Mouse (Mus musculus): Measurements from ENCODE around the gene Rspo4. TPM values are rescaled to one million over a fixed set of nuclear protein-coding genes. Genes with fewer than 3 reads are reported as not detected.

Rspo4 gene
- polyA plus RNA-seq (2017; shearing (Covaris generic)), result not detected

GRCm38 (mm10) chr2:151842648-151843226, at the start of gene Rspo4:
TSS of gene Rspo4 (plus strand) at chr2:151842927.

DNA sequence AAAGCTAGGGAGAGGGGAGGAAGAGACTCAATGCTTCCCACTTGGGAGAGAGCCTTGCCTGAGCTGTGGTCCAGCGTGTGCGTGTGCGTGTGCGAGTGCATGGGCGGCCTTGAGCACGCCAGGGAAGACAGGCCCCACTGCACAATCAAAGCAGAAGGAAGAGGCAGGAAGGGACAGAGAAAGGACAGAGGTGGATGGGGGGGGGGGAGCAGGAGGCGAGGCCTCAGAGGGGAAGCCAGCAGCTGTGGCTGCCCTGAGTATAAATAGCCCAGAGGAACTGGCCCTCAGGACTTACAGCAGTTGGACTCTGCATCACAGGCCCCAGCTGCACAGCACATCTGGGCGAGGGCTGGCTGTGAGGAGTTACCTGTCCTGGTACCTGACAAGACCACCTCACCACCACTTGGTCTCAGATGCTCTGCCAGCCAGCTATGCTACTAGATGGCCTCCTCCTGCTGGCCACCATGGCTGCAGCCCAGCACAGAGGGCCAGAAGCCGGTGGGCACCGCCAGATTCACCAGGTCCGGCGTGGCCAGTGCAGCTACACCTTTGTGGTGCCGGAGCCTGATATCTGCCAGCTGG, 68.3 kb downstream of the Rspo4 start, which contains the start of gene Angpt4:
Angpt4 (plus strand) TSS at position 292 of the 582 bp plus-strand sequence.

Other genes starting within 250 kb of the Rspo4 start
- gene Snph, start 210.3 kb upstream of the Rspo4 start, polyA plus RNA-seq (2017; shearing (Covaris generic)), result 0.37 TPM
- gene Rad21l, start 174.4 kb upstream of the Rspo4 start, polyA plus RNA-seq (2017; shearing (Covaris generic)), result not detected
- gene Tmem74b, start 140.9 kb upstream of the Rspo4 start, polyA plus RNA-seq (2017; shearing (Covaris generic)), result 0.77 TPM
- 81.5 TPM for gene Psmf1, start 98.7 kb upstream of the Rspo4 start, polyA plus RNA-seq (2017; shearing (Covaris generic))
- gene Angpt4, start 68.3 kb downstream of the Rspo4 start, polyA plus RNA-seq (2017; shearing (Covaris generic)), result not detected
- 33.5 TPM for gene Fam110a, start 137.3 kb downstream of the Rspo4 start, polyA plus RNA-seq (2017; shearing (Covaris generic))
- gene Slc52a3, start 153.6 kb downstream of the Rspo4 start, polyA plus RNA-seq (2017; shearing (Covaris generic)), result 13.0 TPM
- not detected for gene Scrt2, start 238.6 kb downstream of the Rspo4 start, polyA plus RNA-seq (2017; shearing (Covaris generic))

Data from inflammation-experienced regulatory T-cells, adult 16 weeks (primary cell).